8 mouse cellular contexts compared by ENCODE assay signal in the genomic region with DNA sequence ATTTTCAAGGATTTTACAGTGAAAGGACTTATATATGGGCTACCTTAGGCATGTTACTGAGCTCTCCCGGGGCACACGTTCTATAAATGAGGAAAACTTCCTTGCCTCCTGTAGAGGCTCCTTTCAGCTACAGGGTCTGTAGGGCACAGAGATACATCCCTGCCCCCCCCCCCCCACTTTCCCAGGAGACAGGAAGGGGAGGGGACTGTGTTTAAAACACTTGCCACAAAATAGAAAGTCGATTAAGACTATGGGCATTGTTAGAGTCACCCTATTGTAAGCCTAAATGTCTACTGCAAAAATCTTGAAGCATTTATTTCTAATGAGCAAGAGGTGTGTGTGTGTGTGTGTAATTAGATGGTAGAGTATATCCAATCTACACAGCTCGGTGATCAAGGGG. TPM values are rescaled to one million over a fixed set of nuclear protein-coding genes. Genes with fewer than 3 reads are reported as not detected.
DNase-seq lines count a peak whose midpoint lies in the region; ATAC-seq and TF ChIP-seq lines count a peak whose summit lies in the region.

No protein-coding gene starts in this region.

- peak overlapping the region; percentile 78 for H3K4me2 ChIP-seq in heart, embryonic 12.5 days
- H3K4me2 ChIP-seq in forebrain, embryonic 16.5 days (ENCODE audit: low read length): peak overlapping the region; percentile 82
- peak overlapping the region; percentile 74 for H3K4me2 ChIP-seq in liver, postnatal 0 days (ENCODE audit: low read depth, low read length)

- H3K9me3 ChIP-seq in heart, embryonic 12.5 days (replicated peaks): no peaks in the 10 kb centered on the region
- H3K9me3 ChIP-seq in forebrain, embryonic 16.5 days (ENCODE audit: control insufficient read depth, low read length): no peaks in the 10 kb centered on the region
- no peaks in the 10 kb centered on the region for H3K9me3 ChIP-seq in liver, postnatal 0 days (ENCODE audit: low read length)

- TF ChIP-seq CTCF in liver, postnatal 0 days (IDR thresholded peaks at IDR 0.05; ENCODE audit: low read depth): no peak

- no peak for DNase-seq in heart, postnatal 10 days
- DNase-seq in ES-CJ7 (ENCODE audit: low read depth, low spot score): peak; percentile 14
- no peak for DNase-seq in liver, postnatal 0 days
- DNase-seq in testis, postnatal 10 days (ENCODE audit: low spot score): no peak
- DNase-seq in natural killer cell, adult 2 months (ENCODE audit: low spot score in 2 of 2): no peak
- DNase-seq in right cerebral cortex, adult 18-20 months: no peak

- no peak for TF ChIP-seq EP300 in liver, postnatal 0 days (IDR thresholded peaks at IDR 0.05; ENCODE audit: low read depth)

- H3K36me3 ChIP-seq in heart, embryonic 12.5 days: no peaks in the 10 kb centered on the region; the same call in 1 of the 2 replicates
- no peaks in the 10 kb centered on the region for H3K36me3 ChIP-seq in forebrain, embryonic 16.5 days (ENCODE audit: control insufficient read depth, insufficient read depth)
- no peaks in the 10 kb centered on the region for H3K36me3 ChIP-seq in liver, postnatal 0 days (replicated peaks; ENCODE audit: insufficient read depth, low read length)

- no peak for ATAC-seq in heart, embryonic 12.5 days (ENCODE audit: insufficient number of reproducible peaks, low FRiP score)
- ATAC-seq in forebrain, embryonic 16.5 days: no peak; the same call in 1 of the 2 replicates
- ATAC-seq in liver, postnatal 0 days: no peak

- 7% methylated on average over 4 of the region's 4 CpGs for WGBS in heart, embryonic 12.5 days
- WGBS in forebrain, embryonic 16.5 days: 0% methylated on average over 4 of the region's 4 CpGs
- WGBS in liver, postnatal 0 days (ENCODE audit: insufficient replicate concordance): 3% methylated on average over 4 of the region's 4 CpGs

- no peaks in the 10 kb centered on the region for H3K27me3 ChIP-seq in heart, embryonic 12.5 days (replicated peaks)
- no peaks in the 10 kb centered on the region for H3K27me3 ChIP-seq in forebrain, embryonic 16.5 days (replicated peaks; ENCODE audit: control insufficient read depth, insufficient read depth, low read length)
- H3K27me3 ChIP-seq in liver, postnatal 0 days (ENCODE audit: insufficient read depth, low read length): no peaks in the 10 kb centered on the region

- intact Hi-C loops in heart, postnatal 10 days (cut with DNase I): no loop called here

- peak overlapping the region; percentile 98 for H3K27ac ChIP-seq in heart, embryonic 12.5 days (ENCODE audit: poor library complexity, severe bottlenecking)
- H3K27ac ChIP-seq in forebrain, embryonic 16.5 days (ENCODE audit: low read length): peak overlapping the region; percentile 97
- H3K27ac ChIP-seq in liver, postnatal 0 days (ENCODE audit: low read depth): peak overlapping the region; percentile 99

- peaks cover 29% of the 10 kb centered on the region for H3K4me1 ChIP-seq in heart, embryonic 12.5 days (replicated peaks)
- H3K4me1 ChIP-seq in forebrain, embryonic 16.5 days (replicated peaks; ENCODE audit: control insufficient read depth, insufficient read depth, low read length): peaks cover 25% of the 10 kb centered on the region
- peaks cover 32% of the 10 kb centered on the region for H3K4me1 ChIP-seq in liver, postnatal 0 days (ENCODE audit: insufficient read depth)

- H3K4me3 ChIP-seq in heart, embryonic 12.5 days: peak overlapping the region; percentile 77
- H3K4me3 ChIP-seq in forebrain, embryonic 16.5 days (replicated peaks; ENCODE audit: low read length): peak overlapping the region; percentile 90
- H3K4me3 ChIP-seq in liver, postnatal 0 days (ENCODE audit: low read depth, low read length): peak overlapping the region; percentile 56

- peak overlapping the region; percentile 94 for H3K9ac ChIP-seq in heart, embryonic 12.5 days
- H3K9ac ChIP-seq in forebrain, embryonic 16.5 days (replicated peaks; ENCODE audit: low read depth, low read length): peak overlapping the region; percentile 95
- peak overlapping the region; percentile 85 for H3K9ac ChIP-seq in liver, postnatal 0 days (replicated peaks)

RNA-seq across cellular contexts. Expression of gene Nr2c2, which starts 0.7 kb away (rescaled TPM):
- 18.5 and 21.3 TPM in 2 replicates for polyA plus RNA-seq in heart, embryonic 12.5 days (2016; fragmentation: Nextera tagmentation; extraction: Ambion mirVana)
- total RNA-seq in heart, postnatal 10 days (2021): 10 to 100 TPM; 40.7 to 40.8 TPM
- polyA plus RNA-seq in forebrain, embryonic 16.5 days (2015; fragmentation: Nextera tagmentation; extraction: Ambion mirVana): 21.5 and 25.8 TPM in 2 replicates
- polyA plus RNA-seq in liver, postnatal 0 days (2015; fragmentation: Nextera tagmentation; extraction: Ambion mirVana): 4.3 and 4.9 TPM in 2 replicates
